Mouse (Mus musculus) liver, embryonic 15.5 days (tissue): ENCODE measurements around the gene Cntfr. TPM values are rescaled to one million over a fixed set of nuclear protein-coding genes. Genes with fewer than 3 reads are reported as not detected.

ENCODE experiments used
- ATAC-seq: fragments of 200-750 bp; cut with Nextera tagmentation; 2 replicates; pipeline ENCODE4 v1.8.0; 2017; ENCODE audit warnings: moderate number of reproducible peaks, mild to moderate bottlenecking, moderate library complexity; ENCODE audit not compliant: insufficient read depth
- H3K27ac ChIP-seq: fragments of 300-500 bp; sonication (generic); replicated peaks from 2 replicates; pipeline ENCODE4 v1.5.1; 2015; ENCODE audit warnings: mild to moderate bottlenecking, inconsistent platforms
- H3K27me3 ChIP-seq: fragments of 300-500 bp; sonication (generic); 2 replicates; pipeline ENCODE4 v1.6.1; 2015; ENCODE audit warnings: mild to moderate bottlenecking, inconsistent platforms
- H3K36me3 ChIP-seq: fragments of 300-500 bp; sonication (generic); replicated peaks from 2 replicates; pipeline ENCODE4 v1.6.1; 2015; ENCODE audit warnings: moderate library complexity, mild to moderate bottlenecking, inconsistent platforms
- H3K4me1 ChIP-seq: fragments of 300-500 bp; sonication (generic); replicated peaks from 2 replicates; pipeline ENCODE4 v1.6.1; 2015; ENCODE audit warnings: inconsistent platforms
- H3K4me2 ChIP-seq: fragments of 300-500 bp; sonication (generic); 2 replicates; pipeline ENCODE4 v1.6.1; 2015; ENCODE audit warnings: moderate library complexity, mild to moderate bottlenecking, inconsistent platforms
- H3K4me3 ChIP-seq: fragments of 300-500 bp; sonication (generic); replicated peaks from 2 replicates; pipeline ENCODE4 v1.5.1; 2015; ENCODE audit warnings: mild to moderate bottlenecking, inconsistent platforms
- H3K9ac ChIP-seq: fragments of 300-500 bp; sonication (generic); 2 replicates; pipeline ENCODE4 v1.6.1; 2015; ENCODE audit warnings: moderate library complexity, mild to moderate bottlenecking, inconsistent platforms
- H3K9me3 ChIP-seq: fragments of 300-500 bp; sonication (generic); replicated peaks from 2 replicates; pipeline ENCODE4 v1.6.1; 2016; ENCODE audit warnings: inconsistent platforms
- WGBS: fragments of 180-500 bp; shearing (Covaris S2); methylation state at CpG from one replicate; pipeline ENCODE4 v1.1.7; 2015; ENCODE audit warnings: mixed read lengths; ENCODE audit not compliant: insufficient replicate concordance; 5-methylcytosine and 5-hydroxymethylcytosine counted together
- polyA plus RNA-seq: library from polyadenylated mRNA; unstranded; fragments of >200 nt; fragmentation: Nextera tagmentation; extraction: Ambion mirVana; gene quantifications from 2 replicates; pipeline ENCODE4 v1.2.1, GENCODE M21; 2015

Cntfr gene
- polyA plus RNA-seq, 1 experiment from 2014 or later: 0.31 TPM

GRCm38 (mm10) chr4:41641199-41641822 is 55.6 kb downstream of the Cntfr start:
- H3K4me1 ChIP-seq: peaks cover 19% of the 10 kb centered on the region
- H3K9ac ChIP-seq: no peak overlapping the region
- no peaks in the 10 kb centered on the region for H3K9me3 ChIP-seq
- H3K36me3 ChIP-seq: no peaks in the 10 kb centered on the region
- H3K4me3 ChIP-seq: no peak overlapping the region
- H3K4me2 ChIP-seq: no peak overlapping the region
- WGBS: 75% methylated on average over 6 of the region's 6 CpGs
- no peak overlapping the region for H3K27ac ChIP-seq
- peaks cover 32% of the 10 kb centered on the region for H3K27me3 ChIP-seq
- ATAC-seq: no peak

GRCm38 (mm10) chr4:41639913-41640507 is 56.9 kb downstream of the Cntfr start, which contains the start of gene Enho:
Gene Enho, minus strand, starts transcription at chr4:41640324.
- Histone ChIP-seq H3K36me3 (no peaks in the 10 kb centered on the region), H3K4me2 (peak within 1 kb of the TSS; percentile 70), H3K27ac (peak within 1 kb of the TSS; percentile 14; the same call in 1 of the 2 replicates), H3K9me3 (no peaks in the 10 kb centered on the region), H3K4me1 (peaks cover 19% of the 10 kb centered on the region), H3K4me3 (peak within 1 kb of the TSS; percentile 46), H3K9ac (peak within 1 kb of the TSS; percentile 28; the same call in 1 of the 2 replicates), H3K27me3 (peaks cover 40% of the 10 kb centered on the region)
- ATAC-seq: peak; percentile 87
- WGBS: under 1% methylated on average over 70 of the region's 74 CpGs

- Histone ChIP-seq H3K9ac (peak overlapping the region; percentile 28; the same call in 1 of the 2 replicates), H3K36me3 (no peaks in the 10 kb centered on the region), H3K27me3 (peaks cover 40% of the 10 kb centered on the region), H3K4me3 (peak overlapping the region; percentile 46), H3K9me3 (no peaks in the 10 kb centered on the region), H3K27ac (no peak overlapping the region; the same call in 1 of the 2 replicates), H3K4me1 (peaks cover 19% of the 10 kb centered on the region), H3K4me2 (peak overlapping the region; percentile 70)
- no peak for ATAC-seq
- WGBS: 27% methylated on average over 10 of the region's 10 CpGs
These were observed 57.6 kb downstream of the Cntfr start for GRCm38 (mm10) chr4:41639214-41639841.

- 71% methylated on average over 6 of the region's 6 CpGs for WGBS
- no peak overlapping the region for H3K9ac ChIP-seq
- no peak overlapping the region for H3K27ac ChIP-seq
These were observed 58.1 kb downstream of the Cntfr start for GRCm38 (mm10) chr4:41638828-41639213.

GRCm38 (mm10) chr4:41638186-41638731 is 58.6 kb downstream of the Cntfr start:
- no peak for ATAC-seq
- no peak overlapping the region for H3K4me3 ChIP-seq
- peaks cover 19% of the 10 kb centered on the region for H3K4me1 ChIP-seq
- no peak overlapping the region for H3K27ac ChIP-seq
- H3K27me3 ChIP-seq: peaks cover 40% of the 10 kb centered on the region
- H3K36me3 ChIP-seq: no peaks in the 10 kb centered on the region
- H3K9ac ChIP-seq: no peak overlapping the region
- no peak overlapping the region for H3K4me2 ChIP-seq
- no peaks in the 10 kb centered on the region for H3K9me3 ChIP-seq
- WGBS: 75% methylated on average over 10 of the region's 10 CpGs

More at GRCm38 (mm10) chr4:41638828-41639213, 58.1 kb downstream of the Cntfr start:
- no peak overlapping the region for H3K4me3 ChIP-seq
- ATAC-seq: no peak
- no peaks in the 10 kb centered on the region for H3K36me3 ChIP-seq
- peaks cover 19% of the 10 kb centered on the region for H3K4me1 ChIP-seq
- H3K4me2 ChIP-seq: 0 out of 2 replicates have a peak overlapping the region, but pooled peaks have one; percentile 70
- no peaks in the 10 kb centered on the region for H3K9me3 ChIP-seq
- peaks cover 40% of the 10 kb centered on the region for H3K27me3 ChIP-seq

- Histone ChIP-seq H3K4me3 (no peak overlapping the region), H3K27me3 (peaks cover 40% of the 10 kb centered on the region), H3K27ac (no peak overlapping the region), H3K4me2 (no peak overlapping the region), H3K9me3 (no peaks in the 10 kb centered on the region), H3K4me1 (peaks cover 19% of the 10 kb centered on the region), H3K36me3 (no peaks in the 10 kb centered on the region), H3K9ac (no peak overlapping the region)
- ATAC-seq: no peak
- WGBS: 47% methylated on average over 10 of the region's 10 CpGs
These were observed 59.8 kb downstream of the Cntfr start for GRCm38 (mm10) chr4:41636882-41637635.

- Histone ChIP-seq H3K4me3 (no peak overlapping the region), H3K36me3 (no peaks in the 10 kb centered on the region), H3K9ac (no peak overlapping the region), H3K27ac (no peak overlapping the region), H3K27me3 (peaks cover 40% of the 10 kb centered on the region), H3K4me2 (no peak overlapping the region), H3K4me1 (peaks cover 21% of the 10 kb centered on the region), H3K9me3 (no peaks in the 10 kb centered on the region)
- no peak for ATAC-seq
- 39% methylated on average over 7 of the region's 7 CpGs for WGBS
These were observed 60.5 kb downstream of the Cntfr start for GRCm38 (mm10) chr4:41636366-41636765.

GRCm38 (mm10) chr4:41635906-41636305 is 61.0 kb downstream of the Cntfr start:
- 34% methylated on average over 2 of the region's 2 CpGs for WGBS
- peaks cover 40% of the 10 kb centered on the region for H3K27me3 ChIP-seq

GRCm38 (mm10) chr4:41635224-41635623 is 61.7 kb downstream of the Cntfr start:
- Histone ChIP-seq H3K4me1 (peaks cover 19% of the 10 kb centered on the region), H3K9me3 (no peaks in the 10 kb centered on the region), H3K27me3 (peaks cover 40% of the 10 kb centered on the region), H3K9ac (no peak overlapping the region), H3K4me2 (no peak overlapping the region), H3K4me3 (no peak overlapping the region), H3K27ac (no peak overlapping the region), H3K36me3 (no peaks in the 10 kb centered on the region)
- WGBS: 44% methylated on average over 8 of the region's 8 CpGs
- ATAC-seq: no peak

More at GRCm38 (mm10) chr4:41635906-41636305, 61.0 kb downstream of the Cntfr start:
- Histone ChIP-seq H3K4me1 (peaks cover 24% of the 10 kb centered on the region), H3K4me3 (no peak overlapping the region), H3K4me2 (no peak overlapping the region), H3K27ac (no peak overlapping the region), H3K36me3 (no peaks in the 10 kb centered on the region), H3K9ac (no peak overlapping the region), H3K9me3 (no peaks in the 10 kb centered on the region)
- no peak for ATAC-seq

GRCm38 (mm10) chr4:41634631-41635030 is 62.3 kb downstream of the Cntfr start:
- Histone ChIP-seq H3K27ac (no peak overlapping the region), H3K4me1 (peaks cover 19% of the 10 kb centered on the region), H3K4me3 (no peak overlapping the region), H3K9ac (no peak overlapping the region), H3K9me3 (no peaks in the 10 kb centered on the region), H3K4me2 (no peak overlapping the region), H3K36me3 (no peaks in the 10 kb centered on the region), H3K27me3 (peaks cover 36% of the 10 kb centered on the region)
- ATAC-seq: no peak
- WGBS: 78% methylated on average over 8 of the region's 8 CpGs
